Mouse (Mus musculus) olfactory bulb, adult 2 months (tissue): ENCODE measurements at regions not wholly inside any gene's neighbourhood (a gene's known extent, or its start where the extent isn't known, plus 50 kb on each side); places are given as distances from the start of the nearest gene placed in this dataset.

Experiments used
- H3K27ac ChIP-seq: fragments of 200-500 bp; 2 replicates; pipeline ENCODE4 v1.5.1; 2012; ENCODE audit warnings: low read depth, low read length; ENCODE audit not compliant: insufficient read depth
- H3K4me1 ChIP-seq: fragments of 200-500 bp; 2 replicates; pipeline ENCODE4 v1.6.1; 2012; ENCODE audit warnings: low read length; ENCODE audit not compliant: control insufficient read depth, insufficient read depth
- H3K4me3 ChIP-seq: fragments of 200-500 bp; 2 replicates; pipeline ENCODE4 v1.5.1; 2012; ENCODE audit warnings: mild to moderate bottlenecking, low read depth, low read length, moderate library complexity; ENCODE audit not compliant: insufficient read depth
- CTCF ChIP-seq: fragments of 200-500 bp; IDR thresholded peaks from 2 replicates; pipeline ENCODE4 v1.5.1; 2012; ENCODE audit warnings: low read depth, mild to moderate bottlenecking, low read length, moderate library complexity; ENCODE audit not compliant: insufficient read depth
- POLR2A ChIP-seq: fragments of 200-500 bp; IDR thresholded peaks from 2 replicates; pipeline ENCODE4 v1.6.1; 2012; ENCODE audit warnings: mild to moderate bottlenecking, low read depth, low read length, moderate library complexity; ENCODE audit not compliant: insufficient read depth
- WGBS: fragments of 180-500 bp; shearing (Covaris S2); methylation state at CpG from one replicate; pipeline ENCODE4 v1.1.7; 2018; 5-methylcytosine and 5-hydroxymethylcytosine counted together

DNA sequence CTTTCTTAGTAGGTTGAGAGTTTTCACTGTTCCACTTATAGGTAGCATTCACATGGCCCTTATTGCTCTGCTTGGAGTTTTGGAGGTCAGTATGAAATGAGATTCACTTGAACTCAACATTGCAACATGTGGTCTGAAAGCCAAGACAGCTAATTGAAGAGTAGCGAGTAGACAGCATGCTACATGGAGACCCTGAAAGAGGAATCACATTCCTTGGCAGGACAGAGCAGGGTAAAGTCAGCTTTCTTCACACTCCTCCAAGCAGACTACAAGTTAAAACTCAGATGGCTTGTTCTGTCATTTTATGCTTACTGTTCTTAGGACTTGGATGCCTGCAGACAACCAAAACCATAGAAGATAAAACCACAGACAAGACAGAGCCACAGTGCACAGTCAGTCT, 91.1 kb upstream of the Rnd3 start:
- no peak overlapping the region for H3K27ac ChIP-seq
- 92% methylated on average over 1 of the region's 1 CpGs for WGBS
- no peak overlapping the region for H3K4me3 ChIP-seq
- H3K4me1 ChIP-seq, result 0 out of 2 replicates have a peak, but pooled peaks cover 2% of the 10 kb centered on the region
- TF ChIP-seq POLR2A (no peak), CTCF (no peak)

DNA sequence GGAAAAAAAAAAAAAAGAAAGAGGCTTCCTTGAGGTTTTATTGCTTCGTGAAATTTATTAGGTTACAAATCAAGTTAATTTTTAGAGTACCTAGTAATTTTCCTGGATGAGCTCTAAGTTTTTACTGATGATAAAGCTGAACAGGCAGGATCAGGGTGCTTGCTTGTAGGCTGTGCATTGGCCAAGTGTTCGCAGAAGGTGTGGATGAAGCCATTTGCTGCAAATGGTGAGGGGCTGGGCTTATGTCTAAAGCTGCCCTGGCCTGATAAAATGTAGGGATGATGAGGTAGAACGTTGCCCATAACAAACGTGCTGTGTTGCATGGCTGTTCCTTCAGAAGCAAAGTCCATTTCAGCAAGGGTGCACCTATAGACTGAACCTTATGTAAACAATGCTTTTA, 90.1 kb upstream of the Rnd3 start:
- WGBS, result 70% methylated on average over 4 of the region's 4 CpGs
- Histone ChIP-seq H3K4me3 (no peak overlapping the region), H3K4me1 (0 out of 2 replicates have a peak, but pooled peaks cover 2% of the 10 kb centered on the region), H3K27ac (no peak overlapping the region)
- TF ChIP-seq CTCF (no peak), POLR2A (no peak)

DNA sequence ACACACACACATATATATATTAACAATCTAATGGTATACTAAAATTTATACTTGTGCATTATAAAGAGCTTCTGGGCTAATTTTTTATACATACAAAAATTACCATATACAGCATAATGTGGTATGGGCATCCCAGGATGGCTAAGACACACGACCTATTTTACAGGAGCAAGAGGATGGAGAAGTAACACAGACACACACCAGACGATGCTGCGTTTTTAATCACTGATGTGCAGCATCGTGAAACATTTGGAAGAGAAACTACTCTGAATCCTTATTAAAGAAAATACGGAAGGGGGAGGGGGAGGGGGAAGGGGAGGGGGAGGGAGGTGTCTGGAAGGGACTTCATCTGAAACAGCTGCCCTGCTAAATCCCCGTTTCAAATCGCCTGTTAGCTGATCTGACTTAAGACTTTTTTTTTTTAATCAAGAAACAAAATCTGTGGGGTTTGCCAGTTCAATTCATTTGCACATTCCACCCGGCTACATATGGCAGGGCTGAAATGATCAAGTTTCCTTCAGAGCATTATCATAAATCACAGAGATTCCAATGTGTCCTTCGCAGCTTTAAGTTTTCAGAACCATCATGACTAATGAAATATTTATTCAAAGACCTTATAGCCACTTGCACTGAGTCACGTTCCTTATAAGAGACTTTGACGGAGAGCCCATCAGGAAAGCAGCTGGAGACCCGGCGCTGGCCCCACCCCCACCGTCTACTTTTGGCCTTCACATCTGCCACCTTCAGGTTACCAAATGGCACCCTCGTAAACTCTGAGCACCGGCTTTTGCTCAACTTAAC, 89.4 kb upstream of the Rnd3 start:
- Histone ChIP-seq H3K27ac (no peak overlapping the region), H3K4me3 (no peak overlapping the region), H3K4me1 (0 out of 2 replicates have a peak, but pooled peaks cover 2% of the 10 kb centered on the region)
- 18% methylated on average over 16 of the region's 16 CpGs for WGBS
- TF ChIP-seq CTCF (no peak), POLR2A (no peak)

DNA sequence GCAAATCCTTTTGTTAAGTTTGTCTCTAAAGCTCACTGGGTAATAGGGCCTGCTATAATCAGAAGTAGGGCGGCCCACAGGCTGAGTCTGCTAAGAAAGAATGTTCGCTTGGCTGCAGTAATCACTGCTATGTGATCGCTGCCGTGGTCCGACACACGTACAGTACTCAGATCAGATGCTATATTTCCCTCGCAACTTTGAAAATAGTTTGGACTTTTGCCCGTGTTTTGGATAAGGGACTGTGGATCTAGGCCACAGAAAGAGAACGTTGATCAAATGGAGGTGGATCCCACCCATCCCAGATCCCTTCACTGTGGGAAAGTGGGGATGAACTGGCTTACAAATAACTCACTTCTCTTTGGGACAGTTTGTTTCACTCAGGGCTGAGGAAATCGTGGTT, 88.5 kb upstream of the Rnd3 start:
- 0 out of 2 replicates have a peak, but pooled peaks cover 2% of the 10 kb centered on the region for H3K4me1 ChIP-seq
- H3K27ac ChIP-seq, result no peak overlapping the region
- WGBS, result 82% methylated on average over 10 of the region's 10 CpGs
- H3K4me3 ChIP-seq, result no peak overlapping the region
- no peak for TF ChIP-seq POLR2A
- TF ChIP-seq CTCF, result no peak

DNA sequence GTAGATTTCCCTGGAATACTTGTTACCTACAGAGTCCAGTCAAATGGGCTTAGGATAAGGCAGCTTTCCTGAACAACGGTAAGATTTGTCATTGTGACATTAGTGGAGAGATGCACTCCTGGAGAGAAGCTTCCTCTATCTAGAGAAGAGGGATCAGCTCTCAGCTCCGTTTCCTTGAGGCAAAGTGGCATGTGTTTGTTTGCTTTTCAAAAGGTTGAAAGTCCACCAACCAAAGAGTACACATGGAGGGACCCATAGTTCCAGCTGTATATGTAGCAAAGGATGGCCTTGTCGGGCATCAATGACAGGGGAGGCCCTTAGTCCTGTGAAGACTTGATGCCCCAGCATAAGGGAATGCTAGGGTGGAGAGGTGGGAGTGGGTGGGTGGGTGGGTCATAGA, 87.9 kb upstream of the Rnd3 start:
- WGBS, result 90% methylated on average over 3 of the region's 3 CpGs
- no peak for TF ChIP-seq POLR2A
- TF ChIP-seq CTCF, result no peak
- Histone ChIP-seq H3K4me3 (no peak overlapping the region), H3K4me1 (0 out of 2 replicates have a peak, but pooled peaks cover 2% of the 10 kb centered on the region), H3K27ac (no peak overlapping the region)

DNA sequence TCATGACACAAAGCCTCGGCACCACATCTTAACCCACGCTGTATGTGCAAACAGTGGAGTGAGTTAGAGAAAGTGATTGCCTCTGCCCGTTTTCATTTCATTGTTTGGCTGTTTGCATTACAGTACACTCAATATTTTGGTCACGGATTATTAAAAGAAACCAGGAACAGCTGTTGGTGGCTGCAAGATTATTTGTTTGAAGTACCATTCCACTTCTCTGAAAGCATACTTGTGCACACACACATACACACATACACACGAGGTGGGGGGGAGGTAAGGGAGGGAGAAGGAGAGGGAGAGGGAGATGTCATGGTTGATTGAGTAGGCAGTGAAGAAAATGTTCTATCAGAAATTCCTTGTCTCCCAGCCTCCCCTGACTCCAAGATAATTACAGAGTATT, 85.5 kb upstream of the Rnd3 start:
- Histone ChIP-seq H3K4me1 (0 out of 2 replicates have a peak, but pooled peaks cover 2% of the 10 kb centered on the region), H3K27ac (no peak overlapping the region), H3K4me3 (no peak overlapping the region)
- 57% methylated on average over 5 of the region's 5 CpGs for WGBS
- TF ChIP-seq CTCF (no peak), POLR2A (no peak)

DNA sequence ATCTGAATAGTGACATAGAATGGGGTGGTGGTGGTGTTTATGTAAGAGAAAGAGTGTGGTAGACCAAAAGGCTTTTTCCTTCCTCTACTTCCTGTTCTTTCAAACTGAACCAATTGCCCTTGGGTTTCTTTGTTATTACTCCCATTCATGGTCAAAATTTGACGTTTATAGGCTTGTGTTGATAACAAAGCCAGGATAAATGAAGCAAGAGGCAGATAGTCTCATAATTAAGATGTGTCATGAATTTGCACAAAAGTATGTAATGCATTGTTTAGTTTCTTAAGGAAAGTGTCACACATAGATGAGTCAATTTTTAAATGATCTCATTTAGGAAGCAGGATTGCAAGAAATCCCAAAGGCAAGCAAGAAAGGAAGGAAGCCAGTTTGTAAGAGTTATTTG, 73.9 kb upstream of the Rnd3 start:
- Histone ChIP-seq H3K4me1 (no peaks in the 10 kb centered on the region), H3K27ac (no peak overlapping the region), H3K4me3 (no peak overlapping the region)
- TF ChIP-seq CTCF (no peak), POLR2A (no peak)
- 49% methylated on average over 1 of the region's 1 CpGs for WGBS

DNA sequence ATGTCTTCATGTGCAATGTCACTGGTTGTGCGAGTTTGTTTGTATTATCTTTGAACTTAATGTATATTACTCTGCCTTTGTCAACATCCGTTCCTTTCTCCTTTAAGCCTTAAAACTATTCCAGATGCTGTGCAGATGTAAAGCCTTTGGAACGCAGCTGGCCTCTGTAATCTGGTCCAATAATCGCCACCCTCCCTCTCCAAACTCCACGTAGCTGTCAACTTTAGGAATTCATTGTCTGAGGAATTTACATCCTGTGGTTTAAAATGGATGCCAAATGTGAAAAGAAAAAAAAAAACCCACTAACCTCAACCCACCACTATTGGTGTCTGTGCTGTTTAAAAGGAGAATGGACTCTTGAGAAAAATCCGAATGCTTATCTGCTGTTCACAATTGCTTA, 70.8 kb upstream of the Rnd3 start:
- Histone ChIP-seq H3K27ac (no peak overlapping the region), H3K4me3 (no peak overlapping the region), H3K4me1 (no peaks in the 10 kb centered on the region)
- TF ChIP-seq POLR2A (no peak), CTCF (no peak)
- WGBS, result 67% methylated on average over 6 of the region's 6 CpGs

DNA sequence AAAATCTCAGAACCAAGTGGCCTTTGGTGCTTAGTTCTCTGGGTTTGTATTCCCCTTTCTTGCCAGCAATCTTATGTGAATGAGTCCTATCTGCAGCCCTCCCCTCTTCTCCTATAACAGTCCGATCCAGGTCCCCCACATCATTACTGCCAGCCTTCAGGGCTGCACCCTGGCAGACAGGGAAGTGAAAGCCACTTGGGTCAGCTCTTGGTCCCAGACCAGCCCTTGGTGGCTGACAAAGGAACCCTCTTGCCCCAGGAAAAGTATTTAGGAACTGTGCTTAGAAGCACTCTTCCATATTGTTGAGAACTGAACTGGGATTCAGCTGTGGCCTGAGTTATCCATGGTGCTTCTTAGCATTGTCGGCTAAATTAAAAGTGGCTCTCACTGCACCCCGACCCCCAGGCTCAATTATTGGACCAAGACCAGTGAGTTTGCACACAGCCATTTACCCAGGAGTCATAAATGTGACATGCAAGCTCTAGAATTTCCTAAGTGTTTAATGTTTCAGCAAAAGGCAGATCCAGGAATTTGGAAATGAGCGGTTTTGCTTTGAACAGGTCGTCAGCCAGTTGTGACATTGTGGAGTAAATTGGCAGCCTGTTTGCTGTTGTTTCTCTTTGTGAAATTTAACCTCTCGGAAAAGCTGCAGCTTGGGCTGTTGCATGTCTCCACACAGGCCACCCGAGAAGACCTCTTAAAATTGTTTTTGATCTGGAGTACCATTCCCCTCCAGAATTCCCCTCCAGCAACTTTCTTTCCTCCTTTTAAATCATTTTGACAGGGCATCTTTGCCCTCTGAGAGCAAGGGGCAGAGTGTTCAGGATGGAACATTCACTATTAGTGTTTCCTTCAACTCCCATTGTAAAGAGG, 58.5 kb upstream of the Rnd3 start:
- H3K27ac ChIP-seq, result no peak overlapping the region
- no peaks in the 10 kb centered on the region for H3K4me1 ChIP-seq
- WGBS, result 81% methylated on average over 7 of the region's 7 CpGs
- TF ChIP-seq CTCF (no peak), POLR2A (no peak)
- no peak overlapping the region for H3K4me3 ChIP-seq
